Mouse (Mus musculus) fat pad, adult 2 months (tissue): Measurements from ENCODE around the gene Ace3.
"Not testable (repeated sequence)": the region's sequence is repeated elsewhere in the genome, so short reads cannot be mapped to it uniquely, and the experiment has no call there.

ENCODE experiments used
- DNase-seq: peaks from one replicate; pipeline ENCODE4 v3.0.0-alpha.2; 2011; ENCODE audit warnings: low read depth, low spot score; ENCODE audit errors: extremely low read depth

Gene Ace3

GRCm38 (mm10) chr11:105978232-105978631 is 16.2 kb upstream of the Ace3 start:
- DNase-seq = no peak

DNA sequence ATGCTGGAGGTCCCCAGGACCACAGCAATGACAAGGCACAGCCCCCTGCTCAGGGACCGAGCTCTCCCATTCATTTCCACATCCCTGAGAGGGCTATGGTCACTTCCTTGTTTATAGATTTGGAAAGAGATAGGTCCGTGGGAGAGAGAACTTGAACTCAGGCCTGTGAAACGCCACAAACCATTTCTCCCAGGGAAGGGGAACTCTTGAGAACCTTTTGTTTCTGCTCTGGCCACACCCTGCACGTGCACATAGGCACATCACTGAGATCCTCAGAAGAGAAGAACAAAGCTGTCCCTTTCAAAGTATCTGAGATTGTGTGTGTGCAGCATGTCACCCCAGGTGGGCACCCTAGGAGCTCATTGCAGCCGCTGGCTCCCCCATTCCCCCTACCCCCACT is 15.8 kb upstream of the Ace3 start:
- DNase-seq = no peak

DNA sequence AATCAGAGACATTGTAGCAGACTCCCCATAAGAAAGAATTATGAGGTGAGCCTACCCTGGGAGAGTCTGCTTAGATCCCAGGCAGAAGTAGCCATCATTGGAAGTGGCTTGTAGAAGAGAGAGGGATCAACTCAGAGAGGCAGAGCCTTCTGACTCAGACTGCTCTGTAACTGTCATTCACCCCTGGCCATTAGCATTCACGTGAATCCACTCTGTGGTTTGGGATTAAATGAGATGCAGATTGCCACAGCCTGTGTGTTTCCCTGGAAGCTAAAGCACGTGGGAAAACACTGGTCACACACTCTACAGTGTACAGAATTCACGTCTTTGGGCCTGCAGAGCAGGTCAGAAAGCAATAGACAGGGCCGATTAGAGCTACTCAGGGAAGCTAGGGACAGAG is 10.0 kb upstream of the Ace3 start:
- no peak for DNase-seq

DNA sequence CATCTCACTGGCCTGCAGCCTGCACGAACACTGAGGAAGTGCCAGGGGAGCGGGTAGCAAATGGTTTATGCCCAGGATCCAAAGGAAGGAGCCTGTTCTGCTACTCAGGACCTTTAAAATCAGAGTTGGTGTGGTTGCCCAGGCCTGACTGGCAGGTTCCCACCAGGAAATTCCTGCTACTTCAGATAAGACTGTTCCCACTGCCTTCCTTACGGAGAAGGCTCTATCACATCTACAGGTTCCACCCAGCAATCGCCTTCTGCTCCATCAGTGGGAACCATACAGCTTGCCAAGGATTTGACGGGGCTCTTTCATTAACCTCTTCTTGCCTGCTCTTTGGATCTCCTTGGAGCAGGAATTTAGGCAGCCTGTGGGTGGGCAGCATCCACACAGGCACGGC is 7.0 kb upstream of the Ace3 start:
- no peak for DNase-seq

DNA sequence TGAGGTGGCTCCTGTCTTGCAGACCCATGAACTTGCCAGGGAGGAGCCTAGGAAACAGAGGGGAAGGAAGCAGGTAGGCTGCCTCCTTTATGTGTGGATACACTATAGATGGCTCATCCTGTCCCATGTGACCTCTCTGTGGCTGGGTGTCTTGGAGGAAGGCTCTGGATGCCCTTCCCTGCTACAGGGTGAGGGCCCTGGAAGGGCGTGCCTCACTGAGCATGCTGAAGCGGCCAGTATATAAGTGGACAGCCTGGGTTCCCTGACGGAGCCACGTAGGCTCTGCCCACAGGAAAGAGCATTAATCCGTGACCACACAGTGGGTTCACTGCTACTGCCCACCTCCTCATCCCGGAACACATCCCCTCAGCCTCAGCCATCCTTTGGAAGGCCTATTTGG is 5.0 kb upstream of the Ace3 start:
- DNase-seq = no peak

- no peak for DNase-seq
These were observed 4.2 kb upstream of the Ace3 start for GRCm38 (mm10) chr11:105990231-105990630.

DNA sequence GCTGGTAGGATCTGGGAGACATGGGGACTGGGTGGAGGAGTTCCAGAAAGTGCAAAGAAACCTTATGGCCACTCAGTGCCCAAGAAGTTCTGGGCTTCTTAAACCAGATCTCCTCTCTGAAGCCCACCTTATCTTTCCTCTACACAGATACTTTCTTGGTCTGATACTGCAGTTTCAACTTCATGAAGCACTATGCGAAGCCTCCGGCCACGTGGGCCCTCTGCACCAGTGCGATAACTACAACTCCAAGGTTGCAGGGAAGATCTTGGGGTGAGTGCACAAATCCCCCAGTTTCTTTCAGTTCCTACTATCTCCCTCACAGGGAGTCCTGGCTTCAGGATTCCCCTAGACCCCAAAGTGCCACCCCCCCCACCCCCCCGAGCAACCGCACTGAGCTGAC is 5.6 kb downstream of the Ace3 start:
- no peak for DNase-seq

- no peak for DNase-seq
These were observed 7.2 kb downstream of the Ace3 start for GRCm38 (mm10) chr11:106001718-106002117.

GRCm38 (mm10) chr11:106004576-106004975 is 10.1 kb downstream of the Ace3 start:
- no peak for DNase-seq

DNA sequence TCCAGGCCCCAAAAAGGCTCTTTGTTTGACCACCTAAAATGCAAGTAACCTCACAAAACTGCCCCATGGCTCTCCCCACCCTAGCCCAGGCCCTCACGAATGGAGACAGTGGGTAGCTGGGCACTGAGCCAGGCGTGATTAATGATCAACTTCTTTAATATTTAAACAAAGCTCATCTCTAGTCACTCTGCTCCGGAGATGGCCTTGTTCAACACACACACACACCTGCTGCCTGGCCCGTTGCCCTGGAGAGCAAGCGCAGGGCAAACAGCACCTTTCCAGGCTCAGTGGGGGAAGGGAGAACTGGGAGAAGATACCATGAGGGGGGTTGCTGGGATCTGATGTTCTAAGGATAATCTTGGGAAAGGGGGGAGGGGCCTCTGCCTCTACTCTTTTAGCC is 11.5 kb downstream of the Ace3 start:
- DNase-seq = no peak

- DNase-seq = no peak
These were observed 13.3 kb downstream of the Ace3 start, which contains the start of gene Kcnh6 for GRCm38 (mm10) chr11:106007821-106008220. Gene Kcnh6 (plus strand): TSS chr11:106008124.

DNA sequence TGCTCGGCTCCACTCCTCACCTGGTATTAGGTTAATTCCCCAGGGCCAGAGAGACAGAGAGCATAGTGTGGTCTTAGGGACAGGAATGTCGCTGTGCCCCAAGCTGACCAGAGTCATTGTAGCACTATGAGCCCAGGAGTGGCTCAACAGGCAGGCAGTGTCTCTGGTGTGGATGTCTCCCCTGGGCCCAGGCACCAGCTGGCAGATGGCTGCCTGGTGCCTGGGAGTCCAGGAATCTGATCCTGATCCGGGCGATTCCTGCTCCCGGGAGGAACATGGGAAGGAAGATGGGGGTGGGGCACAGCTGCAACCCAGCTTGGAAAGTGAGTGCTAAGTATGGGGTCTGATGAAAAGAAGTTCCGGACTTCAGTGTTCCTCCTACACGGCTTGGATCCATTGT is 18.2 kb downstream of the Ace3 start:
- DNase-seq = no peak

- DNase-seq = no peak
These were observed 19.2 kb downstream of the Ace3 start for GRCm38 (mm10) chr11:106013556-106014225.

GRCm38 (mm10) chr11:106016440-106016839 is 22.0 kb downstream of the Ace3 start:
- DNase-seq = no peak

GRCm38 (mm10) chr11:106020051-106020763 is 25.7 kb downstream of the Ace3 start:
- DNase-seq = no peak

- no peak for DNase-seq
These were observed 31.3 kb downstream of the Ace3 start for GRCm38 (mm10) chr11:106025774-106026173.

DNA sequence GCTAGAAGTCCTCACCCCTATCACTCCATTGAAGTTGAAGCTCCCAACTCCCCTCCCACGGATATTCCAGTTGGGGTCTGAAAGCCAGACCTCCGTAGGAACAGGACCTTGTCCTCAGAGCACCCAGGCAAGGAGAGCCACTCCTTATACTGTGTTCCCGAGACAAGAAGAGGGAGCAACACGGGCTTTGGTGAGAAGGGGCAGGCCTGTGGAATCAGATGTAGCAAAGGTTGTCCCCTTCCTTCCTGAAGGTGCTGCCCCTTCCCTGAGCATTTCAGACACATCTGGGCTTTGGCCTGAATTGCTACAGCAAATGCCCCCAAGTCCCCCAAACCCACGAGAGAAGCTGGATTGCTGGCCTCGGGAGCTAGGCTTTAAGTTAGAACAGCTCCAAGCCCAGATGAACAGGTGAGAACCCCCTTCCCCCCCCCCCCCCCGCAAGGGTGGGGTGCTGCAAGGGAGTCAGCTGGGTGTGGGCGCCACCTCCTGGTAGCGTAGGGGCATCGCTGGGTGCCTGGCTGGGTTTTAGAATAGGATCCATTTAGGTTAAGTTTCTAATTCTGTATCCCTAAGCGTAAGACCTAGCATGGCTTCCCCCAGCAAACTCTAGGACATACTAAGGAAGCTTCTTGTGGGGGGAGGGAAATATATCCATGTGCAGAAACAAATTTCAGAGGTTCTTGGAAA is 32.1 kb downstream of the Ace3 start:
- no peak for DNase-seq

DNA sequence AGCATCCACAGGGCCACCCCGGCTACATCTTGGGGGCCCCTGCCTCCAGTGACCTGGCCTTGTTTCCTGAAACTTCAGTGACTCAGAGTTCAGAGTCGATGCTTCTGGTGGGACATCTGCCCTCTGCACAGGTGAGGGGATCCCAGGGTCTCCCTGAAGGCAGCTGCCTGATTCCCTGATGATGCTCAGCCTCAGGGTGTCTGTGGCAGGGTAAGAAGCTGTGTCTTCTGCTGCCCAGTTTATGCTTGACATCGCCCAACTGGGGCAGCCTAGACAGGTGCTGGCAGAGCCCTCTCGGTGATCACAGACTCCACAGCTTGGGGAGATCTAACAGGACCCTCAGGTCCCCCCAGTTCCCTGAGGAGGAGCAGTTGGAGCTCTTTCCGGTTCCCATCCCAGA is 33.1 kb downstream of the Ace3 start:
- DNase-seq = no peak

GRCm38 (mm10) chr11:106032074-106032473 is 37.6 kb downstream of the Ace3 start:
- DNase-seq = not testable (repeated sequence)

DNA sequence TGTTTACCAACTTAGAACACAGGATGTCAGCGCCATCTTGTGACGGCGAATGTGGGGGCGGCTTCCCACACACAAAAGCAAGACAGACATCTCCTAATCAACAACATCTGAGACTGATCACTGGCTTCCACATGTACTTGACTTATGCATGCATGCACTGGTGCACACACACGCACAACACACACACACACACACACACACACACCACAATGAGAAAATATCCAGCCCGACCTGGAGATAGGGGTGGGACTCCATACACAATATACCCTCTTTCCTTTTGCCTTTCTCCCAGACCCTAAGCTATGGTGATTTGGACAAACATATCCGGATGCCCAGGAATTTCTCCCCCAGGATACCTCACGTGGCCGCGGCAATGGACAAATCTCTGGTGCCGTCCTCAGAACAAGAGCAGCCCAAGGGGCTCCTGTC is 39.0 kb downstream of the Ace3 start:
- DNase-seq = no peak

DNA sequence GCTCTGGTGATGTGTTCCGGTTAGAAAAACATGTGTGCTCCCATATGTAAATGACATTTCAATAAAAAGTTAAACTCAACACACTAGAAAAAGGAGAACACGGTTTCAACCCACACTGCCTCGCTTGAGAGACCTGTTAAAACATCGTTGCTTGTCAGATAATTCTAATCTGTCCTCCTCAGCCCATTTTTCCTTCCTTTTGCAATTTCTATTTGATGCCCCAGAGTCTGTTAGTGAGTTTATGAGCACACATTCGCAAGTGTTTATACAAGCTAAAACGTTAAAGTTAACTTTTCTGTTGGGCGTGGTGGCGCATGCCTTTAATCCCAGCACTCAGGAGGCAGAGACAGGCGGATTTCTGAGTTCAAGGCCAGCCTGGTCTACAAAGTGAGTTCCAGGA is 40.5 kb downstream of the Ace3 start:
- no peak for DNase-seq
